In the genomic region with DNA sequence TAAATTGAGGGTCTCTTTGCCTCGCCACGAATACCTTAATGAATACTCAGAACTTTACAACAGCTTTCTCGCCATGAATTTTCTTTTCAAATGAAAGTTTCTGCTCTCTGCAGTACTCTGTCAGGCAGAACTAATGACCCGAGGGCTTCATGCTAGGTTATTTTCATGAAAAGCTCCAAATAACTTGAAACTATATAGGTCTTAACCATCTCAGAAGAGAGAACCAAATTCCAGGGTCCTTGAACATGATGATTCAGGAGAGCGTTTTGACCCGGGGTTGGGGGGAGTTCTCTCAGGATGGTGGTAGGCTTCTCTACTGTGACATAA, we compare ENCODE assay signal across 14 mouse cellular contexts.
A peak's percentile ranks its signal among the peaks of the same experiment; 100 is the strongest.
DNase-seq lines count a peak whose midpoint lies in the region; ATAC-seq and TF ChIP-seq lines count a peak whose summit lies in the region.
"Had no signal": no experiment of that assay in that cellular context is flagged by ENCODE, and none has a peak within 500 bp of the region (broad histone marks: within the 10 kb centered on the region; RNA-seq: fewer than 3 reads in every experiment).

No protein-coding gene starts in this region.

- no peak overlapping the region for H3K9ac ChIP-seq in heart, embryonic 16.5 days (ENCODE audit: low read length)
- no peak overlapping the region for H3K9ac ChIP-seq in kidney, postnatal 0 days (ENCODE audit: low read depth, low read length)
- H3K9ac ChIP-seq in embryonic facial prominence, embryonic 13.5 days, result no peak overlapping the region
- no peak overlapping the region for H3K9ac ChIP-seq in limb, embryonic 13.5 days
- no peak overlapping the region for H3K9ac ChIP-seq in midbrain, embryonic 11.5 days (ENCODE audit: low read length)
- H3K9ac ChIP-seq: forebrain, embryonic 12.5 days; heart, embryonic 12.5 days; hindbrain, embryonic 12.5 days; liver, postnatal 0 days had no signal

- H3K9me3 ChIP-seq in heart, embryonic 16.5 days (replicated peaks; ENCODE audit: control insufficient read depth, low read length), result no peaks in the 10 kb centered on the region
- H3K9me3 ChIP-seq in kidney, postnatal 0 days (replicated peaks; ENCODE audit: low read length), result no peaks in the 10 kb centered on the region
- no peaks in the 10 kb centered on the region for H3K9me3 ChIP-seq in embryonic facial prominence, embryonic 13.5 days
- H3K9me3 ChIP-seq in limb, embryonic 13.5 days, result no peaks in the 10 kb centered on the region
- H3K9me3 ChIP-seq in midbrain, embryonic 11.5 days (ENCODE audit: control insufficient read depth, low read length), result no peaks in the 10 kb centered on the region
- H3K9me3 ChIP-seq: forebrain, embryonic 12.5 days; hindbrain, embryonic 12.5 days had no signal

- DNase-seq in heart, postnatal 14 days, result no peak
- peak; percentile 21 for DNase-seq in kidney, postnatal 0 days (ENCODE audit: low spot score)
- no peak for DNase-seq in kidney, adult 8-10 months
- no peak for DNase-seq in midbrain, embryonic 11.5 days (ENCODE audit: low spot score, missing footprints)
- DNase-seq: adrenal gland, postnatal 25 days; cerebellum, adult 18-20 months; liver, postnatal 0 days; thymus, adult 2 months had no signal

- peak overlapping the region; percentile 12 for H3K27ac ChIP-seq in heart, embryonic 16.5 days (ENCODE audit: low read length)
- H3K27ac ChIP-seq in kidney, postnatal 0 days, result no peak overlapping the region
- peak overlapping the region; percentile 92 for H3K27ac ChIP-seq in embryonic facial prominence, embryonic 13.5 days
- H3K27ac ChIP-seq in limb, embryonic 13.5 days, result peak overlapping the region; percentile 92
- no peak overlapping the region for H3K27ac ChIP-seq in midbrain, embryonic 11.5 days (ENCODE audit: low read depth, low read length)
- H3K27ac ChIP-seq: forebrain, embryonic 12.5 days had no signal

- intact Hi-C loops in heart, postnatal 14 days (cut with DNase I), result no loop called here

- H3K27me3 ChIP-seq in heart, embryonic 16.5 days (ENCODE audit: control insufficient read depth, insufficient read depth, low read length), result no peaks in the 10 kb centered on the region
- H3K27me3 ChIP-seq in kidney, postnatal 0 days (ENCODE audit: insufficient read depth, low read length), result no peaks in the 10 kb centered on the region
- no peaks in the 10 kb centered on the region for H3K27me3 ChIP-seq in embryonic facial prominence, embryonic 13.5 days
- no peaks in the 10 kb centered on the region for H3K27me3 ChIP-seq in limb, embryonic 13.5 days
- H3K27me3 ChIP-seq in midbrain, embryonic 11.5 days (ENCODE audit: control insufficient read depth, insufficient read depth, low read length), result no peaks in the 10 kb centered on the region
- H3K27me3 ChIP-seq: forebrain, embryonic 12.5 days; heart, embryonic 12.5 days; hindbrain, embryonic 12.5 days had no signal

- WGBS in heart, embryonic 16.5 days, result 86% methylated on average over 6 of the region's 6 CpGs
- 49% methylated on average over 6 of the region's 6 CpGs for WGBS in kidney, postnatal 0 days
- 47% methylated on average over 6 of the region's 6 CpGs for WGBS in embryonic facial prominence, embryonic 13.5 days
- WGBS in limb, embryonic 13.5 days, result 35% methylated on average over 6 of the region's 6 CpGs
- WGBS in midbrain, embryonic 11.5 days, result 90% methylated on average over 6 of the region's 6 CpGs

- TF ChIP-seq CTCF in kidney, postnatal 0 days (IDR thresholded peaks at IDR 0.05; ENCODE audit: low read depth), result no peak

- ATAC-seq in heart, embryonic 16.5 days (replicated peaks; ENCODE audit: extremely low read depth, insufficient read depth, low FRiP score), result no peak
- ATAC-seq in kidney, postnatal 0 days (replicated peaks; ENCODE audit: low FRiP score, low read depth), result no peak
- 0 out of 2 replicates have a peak, but pooled peaks have one; percentile 48 for ATAC-seq in embryonic facial prominence, embryonic 13.5 days (ENCODE audit: insufficient number of reproducible peaks, insufficient read depth, low FRiP score, low TSS enrichment, low read depth)
- peak; percentile 57 for ATAC-seq in limb, embryonic 13.5 days (ENCODE audit: low FRiP score, low read depth)
- ATAC-seq in midbrain, embryonic 11.5 days (ENCODE audit: low FRiP score), result no peak
- ATAC-seq: liver, postnatal 0 days had no signal

- H3K4me2 ChIP-seq in heart, embryonic 16.5 days (ENCODE audit: low read depth, low read length), result no peak overlapping the region
- H3K4me2 ChIP-seq in kidney, postnatal 0 days (ENCODE audit: low read length), result no peak overlapping the region
- H3K4me2 ChIP-seq in embryonic facial prominence, embryonic 13.5 days, result peak overlapping the region; percentile 9; the same call in 1 of the 2 replicates
- no peak overlapping the region; the same call in 1 of the 2 replicates for H3K4me2 ChIP-seq in limb, embryonic 13.5 days (replicated peaks)
- H3K4me2 ChIP-seq in midbrain, embryonic 11.5 days, result no peak overlapping the region
- H3K4me2 ChIP-seq: forebrain, embryonic 12.5 days; heart, embryonic 12.5 days; hindbrain, embryonic 12.5 days had no signal

- H3K36me3 ChIP-seq in heart, embryonic 16.5 days (ENCODE audit: control insufficient read depth, insufficient read depth), result no peaks in the 10 kb centered on the region
- H3K36me3 ChIP-seq in kidney, postnatal 0 days (ENCODE audit: insufficient read depth, low read length), result no peaks in the 10 kb centered on the region
- no peaks in the 10 kb centered on the region for H3K36me3 ChIP-seq in embryonic facial prominence, embryonic 13.5 days
- H3K36me3 ChIP-seq in limb, embryonic 13.5 days, result no peaks in the 10 kb centered on the region
- H3K36me3 ChIP-seq in midbrain, embryonic 11.5 days (ENCODE audit: control insufficient read depth, insufficient read depth, low read length), result no peaks in the 10 kb centered on the region
- H3K36me3 ChIP-seq: forebrain, embryonic 12.5 days; heart, embryonic 12.5 days; hindbrain, embryonic 12.5 days had no signal

- H3K4me3 ChIP-seq in heart, embryonic 16.5 days (ENCODE audit: low read length), result no peak overlapping the region
- no peak overlapping the region for H3K4me3 ChIP-seq in kidney, postnatal 0 days (replicated peaks; ENCODE audit: low read depth, low read length)
- no peak overlapping the region for H3K4me3 ChIP-seq in embryonic facial prominence, embryonic 13.5 days
- H3K4me3 ChIP-seq in limb, embryonic 13.5 days, result no peak overlapping the region
- H3K4me3 ChIP-seq in midbrain, embryonic 11.5 days (ENCODE audit: low read depth, low read length), result no peak overlapping the region
- H3K4me3 ChIP-seq: forebrain, embryonic 12.5 days; heart, embryonic 12.5 days; hindbrain, embryonic 12.5 days had no signal

- H3K4me1 ChIP-seq in heart, embryonic 16.5 days (ENCODE audit: control insufficient read depth, insufficient read depth, low read length), result peaks cover 19% of the 10 kb centered on the region
- H3K4me1 ChIP-seq in kidney, postnatal 0 days (replicated peaks; ENCODE audit: insufficient read depth, low read length), result 0 out of 2 replicates have a peak, but pooled peaks cover 7% of the 10 kb centered on the region
- H3K4me1 ChIP-seq in embryonic facial prominence, embryonic 13.5 days, result peaks cover 34% of the 10 kb centered on the region
- H3K4me1 ChIP-seq in limb, embryonic 13.5 days, result peaks cover 32% of the 10 kb centered on the region
- no peaks in the 10 kb centered on the region for H3K4me1 ChIP-seq in midbrain, embryonic 11.5 days (ENCODE audit: control insufficient read depth, insufficient read depth, low read length)
- H3K4me1 ChIP-seq: forebrain, embryonic 12.5 days had no signal

Comparison
In these comparisons a context has a peak if more than half of its experiments do, and no peak if none do; other contexts are left out.
1. ATAC-seq: peak in embryonic facial prominence, embryonic 13.5 days (single experiment) and limb, embryonic 13.5 days (single experiment); none in heart, embryonic 16.5 days (single experiment), kidney, postnatal 0 days (single experiment) and midbrain, embryonic 11.5 days (single experiment).
2. H3K27ac ChIP-seq: peak in heart, embryonic 16.5 days (single experiment), embryonic facial prominence, embryonic 13.5 days (single experiment) and limb, embryonic 13.5 days (single experiment); none in kidney, postnatal 0 days (single experiment) and midbrain, embryonic 11.5 days (single experiment).